Mouse (Mus musculus) MEL (cell line): ENCODE data around the gene Cdk5. TPM values are rescaled to one million over a fixed set of nuclear protein-coding genes. Genes with fewer than 3 reads are reported as not detected.

Source experiments
- DNase-seq: peaks from one replicate; pipeline ENCODE4 v3.0.0; 2011; ENCODE audit warnings: low read depth, low spot score
- H3K27ac ChIP-seq: 2 replicates; pipeline ENCODE4 v1.5.1; 2012; ENCODE audit warnings: low read depth, mild to moderate bottlenecking, control low read depth, low read length, moderate library complexity; ENCODE audit not compliant: control insufficient read depth
- H3K27me3 ChIP-seq, 2 experiments: fragments of 150-350 bp in 1 of 2; sonication (generic) in 1 of 2; 2 replicates each; pipeline ENCODE4 v1.6.1; 2012; ENCODE audit warnings: low read length in 2 of 2, mild to moderate bottlenecking in 2 of 2, improper control_type of control experiment in 1 of 2, moderate library complexity in 1 of 2; ENCODE audit not compliant: insufficient read depth in 2 of 2, control insufficient read depth in 1 of 2
- H3K36me3 ChIP-seq, 2 experiments: 2 replicates each; pipeline ENCODE4 v1.6.1; 2012 to 2014; ENCODE audit warnings: low read length in 2 of 2, improper control_type of control experiment in 1 of 2, inconsistent platforms in 1 of 2, mild to moderate bottlenecking in 1 of 2; ENCODE audit not compliant: insufficient read depth in 2 of 2, control insufficient read depth in 1 of 2
- H3K4me1 ChIP-seq, 2 experiments: fragments of 150-350 bp in 1 of 2; sonication (generic) in 1 of 2; 2 replicates each; pipeline ENCODE4 v1.6.1; 2012; ENCODE audit warnings: low read length in 2 of 2, improper control_type of control experiment in 1 of 2, mild to moderate bottlenecking in 1 of 2; ENCODE audit not compliant: insufficient read depth in 2 of 2, control insufficient read depth in 1 of 2
- H3K4me3 ChIP-seq, 2 experiments: fragments of 150-350 bp in 1 of 2; sonication (generic) in 1 of 2; 2 replicates each; pipeline ENCODE4 v1.5.1; 2012; ENCODE audit warnings: low read depth in 2 of 2, low read length in 2 of 2, mild to moderate bottlenecking in 2 of 2, moderate library complexity in 2 of 2, control low read depth in 1 of 2, improper control_type of control experiment in 1 of 2; ENCODE audit not compliant: control insufficient read depth in 1 of 2, insufficient read depth in 1 of 2
- H3K79me2 ChIP-seq: 2 replicates; pipeline ENCODE4 v1.6.1; 2012; ENCODE audit warnings: mild to moderate bottlenecking, low read length, moderate library complexity; ENCODE audit not compliant: control insufficient read depth, poor library complexity, insufficient read depth
- H3K9ac ChIP-seq: 2 replicates; pipeline ENCODE4 v1.6.1; 2012; ENCODE audit warnings: low read depth, mild to moderate bottlenecking, control low read depth, low read length, moderate library complexity; ENCODE audit not compliant: control insufficient read depth, poor library complexity, severe bottlenecking
- H3K9me3 ChIP-seq: fragments of 150-350 bp; sonication (generic); replicated peaks from 2 replicates; pipeline ENCODE4 v1.6.1; 2012; ENCODE audit warnings: mild to moderate bottlenecking, low read length, improper control_type of control experiment, moderate library complexity; ENCODE audit not compliant: insufficient read depth
- BHLHE40 ChIP-seq: IDR thresholded peaks from 2 replicates; pipeline ENCODE4 v1.6.1; 2012; ENCODE audit warnings: low read depth, mild to moderate bottlenecking, inconsistent platforms, low read length, improper control_type of control experiment, borderline replicate concordance
- CHD1 ChIP-seq: IDR thresholded peaks from 2 replicates; pipeline ENCODE4 v1.6.1; 2012; ENCODE audit warnings: low read depth, mild to moderate bottlenecking, inconsistent platforms, low read length, improper control_type of control experiment
- CHD2 ChIP-seq: IDR thresholded peaks from 2 replicates; pipeline ENCODE4 v1.6.1; 2011; ENCODE audit warnings: low read length, improper control_type of control experiment
- CTCF ChIP-seq, 3 experiments: IDR thresholded peaks in 2 of 3; conservative IDR thresholded peaks in 1 of 3; 2 replicates each; pipeline ENCODE4 v1.5.1; 2011 to 2012; ENCODE audit warnings: low read length in 3 of 3, low read depth in 2 of 3, mild to moderate bottlenecking in 2 of 3, improper control_type of control experiment in 1 of 3, inconsistent platforms in 1 of 3, mixed read lengths in 1 of 3, moderate library complexity in 1 of 3; ENCODE audit not compliant: control insufficient read depth in 1 of 3, insufficient read depth in 1 of 3, poor library complexity in 1 of 3, severe bottlenecking in 1 of 3
- E2F4 ChIP-seq: IDR thresholded peaks from 2 replicates; pipeline ENCODE4 v1.6.1; 2011; ENCODE audit warnings: low read depth, low read length, improper control_type of control experiment, borderline replicate concordance
- ELF1 ChIP-seq: IDR thresholded peaks from 2 replicates; pipeline ENCODE4 v1.6.1; 2014; ENCODE audit warnings: low read depth, mild to moderate bottlenecking, inconsistent platforms, low read length, improper control_type of control experiment, moderate library complexity
- EP300 ChIP-seq, 2 experiments: IDR thresholded peaks; 2 replicates each; pipeline ENCODE4 v1.6.1; 2011; ENCODE audit warnings: improper control_type of control experiment in 2 of 2, low read length in 2 of 2, low read depth in 1 of 2, mild to moderate bottlenecking in 1 of 2
- ETS1 ChIP-seq: IDR thresholded peaks from 2 replicates; pipeline ENCODE4 v1.6.1; 2012; ENCODE audit warnings: low read depth, mild to moderate bottlenecking, inconsistent platforms, low read length, improper control_type of control experiment, moderate library complexity
- GABPA ChIP-seq: IDR thresholded peaks from 2 replicates; pipeline ENCODE4 v1.6.1; 2012; ENCODE audit warnings: low read depth, mild to moderate bottlenecking, inconsistent platforms, low read length, improper control_type of control experiment, moderate library complexity
- GATA1 ChIP-seq: IDR thresholded peaks from 2 replicates; pipeline ENCODE4 v1.6.1; 2011; ENCODE audit warnings: low read depth, low read length, improper control_type of control experiment
- HCFC1 ChIP-seq: IDR thresholded peaks from 2 replicates; pipeline ENCODE4 v1.6.1; 2012; ENCODE audit warnings: low read depth, mild to moderate bottlenecking, inconsistent platforms, low read length, improper control_type of control experiment, moderate library complexity
- JUND ChIP-seq: IDR thresholded peaks from 2 replicates; pipeline ENCODE4 v1.6.1; 2011; ENCODE audit warnings: low read depth, mild to moderate bottlenecking, improper control_type of control experiment, low read length
- KAT2A ChIP-seq: conservative IDR thresholded peaks from 2 replicates; pipeline ENCODE4 v1.6.1; 2012; ENCODE audit warnings: low read depth, low read length, improper control_type of control experiment, inconsistent platforms
- MAFK ChIP-seq: IDR thresholded peaks from 2 replicates; pipeline ENCODE4 v1.6.1; 2011; ENCODE audit warnings: low read depth, mild to moderate bottlenecking, low read length, improper control_type of control experiment, borderline replicate concordance
- MAZ ChIP-seq: IDR thresholded peaks from 2 replicates; pipeline ENCODE4 v1.6.1; 2012; ENCODE audit warnings: low read depth, mild to moderate bottlenecking, inconsistent platforms, low read length, improper control_type of control experiment
- MEF2A ChIP-seq: IDR thresholded peaks from 2 replicates; pipeline ENCODE4 v1.6.1; 2014; ENCODE audit warnings: low read depth, mild to moderate bottlenecking, inconsistent platforms, low read length, improper control_type of control experiment; ENCODE audit not compliant: poor library complexity, insufficient replicate concordance, severe bottlenecking; ENCODE audit errors: extremely low read depth
- MXI1 ChIP-seq: IDR thresholded peaks from 2 replicates; pipeline ENCODE4 v1.6.1; 2011; ENCODE audit warnings: mild to moderate bottlenecking, low read depth, low read length, improper control_type of control experiment
- MYB ChIP-seq: IDR thresholded peaks from 2 replicates; pipeline ENCODE4 v1.6.1; 2011; ENCODE audit warnings: mild to moderate bottlenecking, low read depth, low read length, improper control_type of control experiment
- NELFE ChIP-seq: IDR thresholded peaks from 2 replicates; pipeline ENCODE4 v1.6.1; 2011; ENCODE audit warnings: low read depth, low read length, improper control_type of control experiment
- NRF1 ChIP-seq: IDR thresholded peaks from 2 replicates; pipeline ENCODE4 v1.6.1; 2014; ENCODE audit warnings: low read depth, mild to moderate bottlenecking, inconsistent platforms, low read length, improper control_type of control experiment, moderate library complexity; ENCODE audit not compliant: poor library complexity, insufficient read depth, severe bottlenecking
- POLR2A ChIP-seq, 2 experiments: IDR thresholded peaks; 2 replicates each; pipeline ENCODE4 v1.6.1; 2011 to 2012; ENCODE audit warnings: low read length in 2 of 2, mild to moderate bottlenecking in 2 of 2, control low read depth in 1 of 2, improper control_type of control experiment in 1 of 2, low read depth in 1 of 2, moderate library complexity in 1 of 2; ENCODE audit not compliant: control insufficient read depth in 1 of 2, insufficient read depth in 1 of 2, poor library complexity in 1 of 2
- POLR2AphosphoS2 ChIP-seq: IDR thresholded peaks from 2 replicates; pipeline ENCODE4 v1.6.1; 2011; ENCODE audit warnings: low read length, improper control_type of control experiment
- RAD21 ChIP-seq: IDR thresholded peaks from 2 replicates; pipeline ENCODE4 v1.6.1; 2011; ENCODE audit warnings: mild to moderate bottlenecking, low read depth, low read length, improper control_type of control experiment
- RCOR1 ChIP-seq: IDR thresholded peaks from 2 replicates; pipeline ENCODE4 v1.6.1; 2012; ENCODE audit warnings: low read depth, mild to moderate bottlenecking, inconsistent platforms, low read length, improper control_type of control experiment
- SIN3A ChIP-seq: IDR thresholded peaks from 2 replicates; pipeline ENCODE4 v1.6.1; 2012; ENCODE audit warnings: low read length, improper control_type of control experiment, inconsistent platforms
- SMC3 ChIP-seq: IDR thresholded peaks from 2 replicates; pipeline ENCODE4 v1.6.1; 2011; ENCODE audit warnings: low read depth, low read length, improper control_type of control experiment
- TAL1 ChIP-seq: IDR thresholded peaks from 2 replicates; pipeline ENCODE4 v1.6.1; 2012; ENCODE audit warnings: mild to moderate bottlenecking, inconsistent platforms, low read length, moderate library complexity, mixed read lengths
- TBP ChIP-seq: IDR thresholded peaks from 2 replicates; pipeline ENCODE4 v1.8.0; 2011; ENCODE audit warnings: low read depth, low read length, improper control_type of control experiment
- TCF12 ChIP-seq: IDR thresholded peaks from 2 replicates; pipeline ENCODE4 v1.6.1; 2014; ENCODE audit warnings: low read depth, mild to moderate bottlenecking, inconsistent platforms, low read length, improper control_type of control experiment, moderate library complexity
- UBTF ChIP-seq: IDR thresholded peaks from 2 replicates; pipeline ENCODE4 v1.6.1; 2012; ENCODE audit warnings: low read depth, mild to moderate bottlenecking, inconsistent platforms, low read length, improper control_type of control experiment, moderate library complexity, borderline replicate concordance; ENCODE audit not compliant: insufficient read depth
- USF1 ChIP-seq: IDR thresholded peaks from 2 replicates; pipeline ENCODE4 v1.6.1; 2014; ENCODE audit warnings: low read depth, mild to moderate bottlenecking, inconsistent platforms, low read length, improper control_type of control experiment, moderate library complexity
- USF2 ChIP-seq, 2 experiments: IDR thresholded peaks; 2 replicates each; pipeline ENCODE4 v1.6.1; 2011 to 2012; ENCODE audit warnings: improper control_type of control experiment in 2 of 2, low read length in 2 of 2, borderline replicate concordance in 1 of 2, inconsistent platforms in 1 of 2, low read depth in 1 of 2, mild to moderate bottlenecking in 1 of 2; ENCODE audit not compliant: insufficient read depth in 1 of 2
- ZC3H11A ChIP-seq: IDR thresholded peaks from 2 replicates; pipeline ENCODE4 v1.6.1; 2012; ENCODE audit warnings: low read depth, mild to moderate bottlenecking, inconsistent platforms, low read length, improper control_type of control experiment
- ZKSCAN1 ChIP-seq: IDR thresholded peaks from 2 replicates; pipeline ENCODE4 v1.6.1; 2012; ENCODE audit warnings: low read depth, mild to moderate bottlenecking, inconsistent platforms, low read length, improper control_type of control experiment, moderate library complexity
- ZMIZ1 ChIP-seq: IDR thresholded peaks from 2 replicates; pipeline ENCODE4 v1.6.1; 2012; ENCODE audit warnings: low read depth, mild to moderate bottlenecking, inconsistent platforms, low read length, improper control_type of control experiment, moderate library complexity
- ZNF384 ChIP-seq: IDR thresholded peaks from 2 replicates; pipeline ENCODE4 v1.6.1; 2012; ENCODE audit warnings: low read depth, mild to moderate bottlenecking, inconsistent platforms, low read length, improper control_type of control experiment
- polyA plus RNA-seq, 2 experiments: library from polyadenylated mRNA; stranded (reverse) in 1 of 2; unstranded in 1 of 2; fragments of >175 nt in 1 of 2; fragments of >200 nt in 1 of 2; gene quantifications; 2 replicates each; pipeline versions ENCODE4 v1.2.1 to v1.2.4; 2012; ENCODE audit warnings: low replicate concordance in 2 of 2, low read depth in 1 of 2; ENCODE audit not compliant: insufficient read length in 2 of 2, insufficient read depth in 1 of 2, missing spikeins in 1 of 2
- total RNA-seq: library from RNA; depleted of rRNA; stranded (reverse); fragments of 300-350 nt; gene quantifications from 2 replicates; pipeline ENCODE4 v1.2.3, GENCODE M21; 2012

Cdk5 gene
- total and polyA plus RNA-seq, 3 experiments: 24.8 to 82.6 TPM; not detected in 1

DNA sequence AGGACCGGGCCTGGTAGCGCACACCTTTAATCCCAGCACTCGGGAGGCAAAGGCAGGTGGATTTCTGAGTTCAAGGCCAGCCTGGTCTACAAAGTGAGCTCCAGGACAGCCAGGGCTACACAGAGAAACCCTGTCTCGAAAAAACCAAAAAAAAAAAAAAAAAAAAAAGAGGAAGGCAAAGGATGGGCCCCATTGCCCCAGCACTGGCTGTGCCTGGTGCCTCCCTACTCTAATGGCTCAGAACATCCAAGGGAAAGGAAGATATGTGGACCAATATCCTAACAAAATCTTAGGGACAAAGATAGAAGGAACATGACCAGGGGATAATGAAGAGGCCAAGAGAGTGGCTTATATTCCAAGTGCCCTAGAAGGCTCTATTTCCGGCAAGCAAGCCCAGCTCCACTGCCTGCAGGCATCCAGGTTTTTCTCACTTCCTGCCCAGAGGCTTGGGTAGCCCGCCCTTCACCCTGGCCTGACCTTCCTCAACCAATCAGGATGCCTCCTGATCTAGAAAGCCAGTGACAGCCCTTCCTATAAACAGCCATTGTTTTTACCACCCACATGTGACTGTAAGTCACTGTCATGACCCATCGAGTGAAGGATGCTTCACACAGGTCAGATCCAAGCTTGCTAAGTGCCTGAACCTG, 34.2 kb downstream of the Cdk5 start:
- H3K4me1 ChIP-seq: peaks cover 6 to 41% of the 10 kb centered on the region in 2 experiments
- no peaks in the 10 kb centered on the region for H3K27me3 ChIP-seq
- H3K27ac ChIP-seq: peak overlapping the region; percentile 89
- peaks cover 29% of the 10 kb centered on the region for H3K79me2 ChIP-seq
- peak overlapping the region; percentile 77 for H3K9ac ChIP-seq
- H3K4me3 ChIP-seq: peak overlapping the region; percentile 69 to 76
- no peaks in the 10 kb centered on the region for H3K9me3 ChIP-seq
- H3K36me3 ChIP-seq: peaks cover 0 to 27% of the 10 kb centered on the region in 2 experiments; a peak in 2 of 4 replicates
- DNase-seq: peak; percentile 99
- TF ChIP-seq MAZ: no peak; the same call in none of the 2 replicates
- TF ChIP-seq ZMIZ1: peak; percentile 97
- no peak; the same call in 1 of the 2 replicates for TF ChIP-seq KAT2A
- no peak; a peak in 1 of 4 replicates for TF ChIP-seq USF2 (IDR thresholded peaks at IDR 0.05; ENCODE audit: borderline replicate concordance in 1 of 2, insufficient read depth in 1 of 2, low read depth in 1 of 2, low read length in 2 of 2)
- no peak for TF ChIP-seq E2F4
- no peak for TF ChIP-seq JUND
- TF ChIP-seq CHD1: no peak; the same call in 1 of the 2 replicates
- peak; percentile 55; the same call in 1 of the 2 replicates for TF ChIP-seq ETS1
- peak; percentile 83 for TF ChIP-seq TCF12
- TF ChIP-seq TBP: peak; percentile 96
- TF ChIP-seq CTCF (IDR thresholded peaks at IDR 0.05 in 2 of 3, conservative IDR thresholded peaks at IDR 0.05 in 1 of 3; ENCODE audit: control insufficient read depth in 1 of 3, insufficient read depth in 1 of 3, low read depth in 2 of 3, low read length in 3 of 3, poor library complexity in 1 of 3, severe bottlenecking in 1 of 3): no peak
- TF ChIP-seq SIN3A: peak; percentile 99
- no peak for TF ChIP-seq MAFK
- no peak; the same call in 1 of the 2 replicates for TF ChIP-seq RCOR1
- TF ChIP-seq ZNF384: peak; percentile 86
- TF ChIP-seq ZKSCAN1: no peak
- TF ChIP-seq GATA1: no peak
- TF ChIP-seq HCFC1: peak; percentile 78
- TF ChIP-seq BHLHE40: no peak
- TF ChIP-seq TAL1: no peak
- TF ChIP-seq ZC3H11A: no peak
- TF ChIP-seq MXI1: peak; percentile 99
- TF ChIP-seq RAD21: no peak
- no peak for TF ChIP-seq GABPA
- peak; percentile 92 for TF ChIP-seq ELF1
- no peak for TF ChIP-seq CHD2
- TF ChIP-seq NRF1: 0 out of 2 replicates have a peak, but pooled peaks have one; percentile 4
- TF ChIP-seq USF1: peak; percentile 89
- TF ChIP-seq MEF2A: no peak
- no peak for TF ChIP-seq MYB
- peak in 1 of 2 experiments; percentile 55; a peak in 2 of 4 replicates for TF ChIP-seq EP300 (IDR thresholded peaks at IDR 0.05; ENCODE audit: low read depth in 1 of 2, low read length in 2 of 2)
- peak; percentile 42 to 87; a peak in 3 of 4 replicates for TF ChIP-seq POLR2A (IDR thresholded peaks at IDR 0.05; ENCODE audit: control insufficient read depth in 1 of 2, insufficient read depth in 1 of 2, low read depth in 1 of 2, low read length in 2 of 2, poor library complexity in 1 of 2)
- no peak for TF ChIP-seq UBTF
- TF ChIP-seq NELFE: peak; percentile 88
- no peak for TF ChIP-seq POLR2AphosphoS2
- no peak for TF ChIP-seq SMC3
